19 mouse cellular contexts compared by ENCODE assay signal in genomic region chr7:16468115-16468514, GRCm38 (mm10). TPM values are rescaled to one million over a fixed set of nuclear protein-coding genes. Genes with fewer than 3 reads are reported as not detected.
"Had no signal": no experiment of that assay in that cellular context is flagged by ENCODE, and none has a peak within 500 bp of the region (broad histone marks: within the 10 kb centered on the region; RNA-seq: fewer than 3 reads in every experiment).

No protein-coding gene starts in this region.

- H3K36me3 ChIP-seq: liver, embryonic 13.5 days; midbrain, embryonic 15.5 days had no signal

- H3K9ac ChIP-seq: liver, embryonic 13.5 days; midbrain, embryonic 15.5 days had no signal

- H3K9me3 ChIP-seq: liver, embryonic 13.5 days; midbrain, embryonic 15.5 days had no signal

- H3K27ac ChIP-seq: kidney, postnatal 0 days; layer of hippocampus, adult 2 months; liver, embryonic 13.5 days; midbrain, embryonic 15.5 days had no signal

- ATAC-seq: midbrain, embryonic 15.5 days had no signal

- H3K4me1 ChIP-seq: liver, embryonic 13.5 days had no signal

- H3K4me3 ChIP-seq: layer of hippocampus, adult 2 months; liver, embryonic 13.5 days; midbrain, embryonic 15.5 days had no signal

- DNase-seq: kidney, adult 2 months; kidney, postnatal 25 days; layer of hippocampus, adult 9-11 months; left cerebral cortex, postnatal 4 days; liver, embryonic 13.5 days; lung, adult 2 months; lung, postnatal 14 days; lung, postnatal 4 days; thymus, adult 18-20 months; thymus, postnatal 36 days had no signal

- H3K4me2 ChIP-seq: liver, embryonic 13.5 days; midbrain, embryonic 11.5 days; midbrain, embryonic 15.5 days had no signal

RNA-seq across cellular contexts. Expression of gene Npas1, which starts 9.4 kb away (rescaled TPM):
- total RNA-seq: liver, adult 2 months; megakaryocyte progenitor cell, adult 5-6 weeks; megakaryocyte-erythroid progenitor cell, adult 5-6 weeks had no signal
- polyA plus RNA-seq: kidney, adult 2 months; kidney, embryonic 14.5 days; liver, adult 2 months; lung, adult 2 months; spleen, adult 2 months had no signal
